12 mouse cellular contexts compared by ENCODE assay signal in the genomic region with DNA sequence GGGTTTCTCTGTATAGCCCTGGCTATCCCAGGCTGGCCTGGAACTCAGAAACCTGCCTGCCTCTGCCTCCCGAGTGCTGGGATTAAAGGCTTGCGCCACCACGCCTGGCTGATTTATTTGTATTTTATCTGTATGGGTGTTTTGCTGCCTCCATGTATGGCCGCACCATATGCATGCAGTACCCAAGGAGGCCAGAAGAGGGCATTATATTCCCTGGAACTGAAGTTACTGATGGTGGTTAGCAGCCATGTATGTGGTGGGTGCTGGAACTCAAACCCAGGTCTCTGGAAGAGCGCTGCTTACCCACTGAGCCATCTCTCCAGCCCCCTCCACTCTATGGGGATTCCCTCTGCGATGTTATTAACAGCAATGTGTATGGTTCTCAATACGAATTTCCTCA. TPM values are rescaled to one million over a fixed set of nuclear protein-coding genes. Genes with fewer than 3 reads are reported as not detected.
A peak's percentile ranks its signal among the peaks of the same experiment; 100 is the strongest.
DNase-seq lines count a peak whose midpoint lies in the region; ATAC-seq and TF ChIP-seq lines count a peak whose summit lies in the region.
"Had no signal": no experiment of that assay in that cellular context is flagged by ENCODE, and none has a peak within 500 bp of the region (broad histone marks: within the 10 kb centered on the region; RNA-seq: fewer than 3 reads in every experiment).

No protein-coding gene starts in this region.

- DNase-seq in gastrocnemius, adult 2 months = no peak
- no peak for DNase-seq in gastrocnemius, postnatal 4 days (ENCODE audit: low spot score in 2 of 2)
- DNase-seq in spleen, postnatal 10 days (ENCODE audit: low spot score in 2 of 2) = peak; percentile 35 to 56
- DNase-seq in spleen, adult 18-20 months = no peak
- DNase-seq in R1 (ENCODE audit: low read depth, low spot score) = peak; percentile 88
- DNase-seq in adrenal gland, adult 18-20 months (ENCODE audit: low spot score in 2 of 2) = no peak

- ATAC-seq in megakaryocyte, adult 5-6 weeks (ENCODE audit: poor library complexity, severe bottlenecking) = peak; percentile 52
- no peak for ATAC-seq in monocyte, adult 5-6 weeks (replicated peaks; ENCODE audit: insufficient number of reproducible peaks, low FRiP score, low TSS enrichment, poor library complexity, severe bottlenecking)

- peak; percentile 46 for TF ChIP-seq CTCF in gastrocnemius, adult 2 months (IDR thresholded peaks at IDR 0.05)

- intact Hi-C loops in gastrocnemius, adult 2 months (cut with DNase I) = no loop called here

- no peak overlapping the region for H3K4me3 ChIP-seq in gastrocnemius, adult 2 months
- H3K4me3 ChIP-seq: limb, embryonic 10.5 days; megakaryocyte, embryonic 14.5 days had no signal

- no peak overlapping the region for H3K27ac ChIP-seq in gastrocnemius, adult 2 months
- H3K27ac ChIP-seq: limb, embryonic 10.5 days had no signal

RNA-seq across cellular contexts. Expression of gene Asic1, which starts 12.7 kb away (rescaled TPM):
- under 1 TPM in 1 of 2 experiments, not detected in 1; 0.31 TPM for total RNA-seq in gastrocnemius, adult 2 months (2021)
- 1 to 10 TPM in 1 of 2 experiments, under 1 TPM in 1; 0.91 to 1.9 TPM for total RNA-seq in gastrocnemius, postnatal 4 days (2021)
- 0.05 TPM in 1 of 2 replicates, not detected in the other for total RNA-seq in megakaryocyte, adult 5-6 weeks (2015)
- total RNA-seq in megakaryocyte, adult 5-6 weeks (2017) = 0.11 TPM in 1 of 2 replicates, not detected in the other
- total RNA-seq in adrenal gland, adult 18-20 months (2021) = under 1 TPM; 0.50 to 0.70 TPM
- total RNA-seq in monocyte, adult 5-6 weeks (2017) = not detected in 3 replicates
- total RNA-seq: hematopoietic stem cell, adult 5-6 weeks had no signal

RNA-seq across cellular contexts. Expression of gene Smarcd1, which starts 19.0 kb away (rescaled TPM):
- total RNA-seq in gastrocnemius, adult 2 months (2021) = 1 to 10 TPM; 6.9 to 7.2 TPM
- 10 to 100 TPM; 26.9 to 34.7 TPM for total RNA-seq in gastrocnemius, postnatal 4 days (2021)
- 12.0 and 12.4 TPM in 2 replicates for total RNA-seq in megakaryocyte, adult 5-6 weeks (2015)
- 9.3 and 16.1 TPM in 2 replicates for total RNA-seq in megakaryocyte, adult 5-6 weeks (2017)
- total RNA-seq in adrenal gland, adult 18-20 months (2021) = 10 to 100 TPM; 43.1 to 44.2 TPM
- 24.4 to 29.5 TPM (median 24.5 TPM) in 3 replicates for total RNA-seq in monocyte, adult 5-6 weeks (2017)

RNA-seq across cellular contexts. Expression of gene Gm17349, which starts 22.4 kb away (rescaled TPM):
- total RNA-seq in gastrocnemius, adult 2 months (2021) = 1 to 10 TPM in 1 of 2 experiments, not detected in 1; 1.0 TPM
- 1 to 10 TPM; 2.5 to 2.9 TPM for total RNA-seq in gastrocnemius, postnatal 4 days (2021)
- not detected in 2 replicates for total RNA-seq in megakaryocyte, adult 5-6 weeks (2015)
- not detected in 2 replicates for total RNA-seq in megakaryocyte, adult 5-6 weeks (2017)
- total RNA-seq in adrenal gland, adult 18-20 months (2021) = 10 to 100 TPM; 19.1 to 42.3 TPM
- 11.3 TPM in 1 of 3 replicates, not detected in the others for total RNA-seq in monocyte, adult 5-6 weeks (2017)
- total RNA-seq: hematopoietic stem cell, adult 5-6 weeks; neutrophil, adult 5-6 weeks had no signal

RNA-seq across cellular contexts. Expression of gene Racgap1, which starts 31.4 kb away (rescaled TPM):
- under 1 TPM; 0.89 to 0.94 TPM for total RNA-seq in gastrocnemius, adult 2 months (2021)
- 10 to 100 TPM; 40.5 to 43.4 TPM for total RNA-seq in gastrocnemius, postnatal 4 days (2021)
- total RNA-seq in megakaryocyte, adult 5-6 weeks (2015) = 136 and 140 TPM in 2 replicates
- 184 and 201 TPM in 2 replicates for total RNA-seq in megakaryocyte, adult 5-6 weeks (2017)
- total RNA-seq in adrenal gland, adult 18-20 months (2021) = 1 to 10 TPM; 3.1 to 3.3 TPM
- total RNA-seq in monocyte, adult 5-6 weeks (2017) = 16.4 to 36.9 TPM (median 17.8 TPM) in 3 replicates

RNA-seq across cellular contexts. Expression of gene Gpd1, which starts 34.4 kb away (rescaled TPM):
- total RNA-seq in gastrocnemius, adult 2 months (2021) = 100 to 1,000 TPM; 381 to 575 TPM
- total RNA-seq in gastrocnemius, postnatal 4 days (2021) = 100 to 1,000 TPM; 201 to 212 TPM
- 0.11 TPM in 1 of 2 replicates, not detected in the other for total RNA-seq in megakaryocyte, adult 5-6 weeks (2015)
- 0.20 and 0.26 TPM in 2 replicates for total RNA-seq in megakaryocyte, adult 5-6 weeks (2017)
- 1,000 to 10,000 TPM; 1,249 to 2,641 TPM for total RNA-seq in adrenal gland, adult 18-20 months (2021)
- 0.75 to 3.8 TPM in 2 of 3 replicates, not detected in the other for total RNA-seq in monocyte, adult 5-6 weeks (2017)
- total RNA-seq: neutrophil, adult 5-6 weeks had no signal

Comparison
In these comparisons a context has a peak if more than half of its experiments do, and no peak if none do; other contexts are left out.
1. DNase-seq: peak in spleen, postnatal 10 days (2 of 2) and R1 (single experiment); none in gastrocnemius, adult 2 months (single experiment), gastrocnemius, postnatal 4 days (0 of 2), spleen, adult 18-20 months (0 of 2) and adrenal gland, adult 18-20 months (0 of 2).